Comparison of ENCODE assay signal across 8 mouse cellular contexts in genomic region chr11:29692111-29692682, GRCm38 (mm10). TPM values are rescaled to one million over a fixed set of nuclear protein-coding genes. Genes with fewer than 3 reads are reported as not detected.
DNase-seq lines count a peak whose midpoint lies in the region; ATAC-seq and TF ChIP-seq lines count a peak whose summit lies in the region.

No protein-coding gene starts in this region.

- no peaks in the 10 kb centered on the region for H3K4me1 ChIP-seq in brown adipose tissue, adult 24 weeks (ENCODE audit: control insufficient read depth, insufficient read depth, insufficient read length, low read length)
- peaks cover 8% of the 10 kb centered on the region for H3K4me1 ChIP-seq in intestine, embryonic 14.5 days (replicated peaks; ENCODE audit: control insufficient read depth, insufficient read depth, low read length)
- no peaks in the 10 kb centered on the region; the same call in 1 of the 2 replicates for H3K4me1 ChIP-seq in lung, adult 2 months (ENCODE audit: control insufficient read depth, insufficient read depth, low read length)

- peak; percentile 8; the same call in 1 of the 2 replicates for TF ChIP-seq CTCF in lung, adult 2 months (IDR thresholded peaks at IDR 0.05; ENCODE audit: insufficient read depth, low read length)

- H3K9me3 ChIP-seq in intestine, embryonic 14.5 days (ENCODE audit: control insufficient read depth, low read length), result no peaks in the 10 kb centered on the region

- TF ChIP-seq POLR2A in lung, adult 2 months (IDR thresholded peaks at IDR 0.05; ENCODE audit: borderline replicate concordance, extremely low read depth, low read depth, low read length), result no peak

- H3K36me3 ChIP-seq in intestine, embryonic 14.5 days (ENCODE audit: control insufficient read depth, insufficient read depth, low read length), result peaks cover 6% of the 10 kb centered on the region; the same call in 1 of the 2 replicates

- H3K27ac ChIP-seq in brown adipose tissue, adult 24 weeks (replicated peaks; ENCODE audit: low read depth, low read length), result 0 out of 2 replicates have a peak overlapping the region, but pooled peaks have one; percentile 38
- peak overlapping the region; percentile 59; the same call in 1 of the 2 replicates for H3K27ac ChIP-seq in intestine, embryonic 14.5 days (ENCODE audit: low read depth)

- DNase-seq in right cerebral cortex, postnatal 25 days, result peak; percentile 21
- DNase-seq in right cerebral cortex, postnatal 4 days, result no peak
- DNase-seq in gastrocnemius, postnatal 14 days, result peak; percentile 8
- peak; percentile 57 for DNase-seq in intestine, embryonic 14.5 days (ENCODE audit: low spot score)
- peak; percentile 23 for DNase-seq in lung, adult 2 months
- peak; percentile 8 for DNase-seq in ovary, postnatal 36 days (ENCODE audit: low spot score)
- no peak for DNase-seq in spleen, postnatal 4 days (ENCODE audit: low spot score in 2 of 2)

- intact Hi-C loops in gastrocnemius, postnatal 14 days (cut with DNase I; ENCODE audit: low total_unique reads), result no loop called here

- no peaks in the 10 kb centered on the region for H3K27me3 ChIP-seq in intestine, embryonic 14.5 days (replicated peaks; ENCODE audit: control insufficient read depth, insufficient read depth, low read length)

- no peak overlapping the region for H3K9ac ChIP-seq in intestine, embryonic 14.5 days (ENCODE audit: low read length)

- H3K4me2 ChIP-seq in intestine, embryonic 14.5 days (ENCODE audit: low read length), result peak overlapping the region; percentile 43

- peak overlapping the region; percentile 34; the same call in 1 of the 2 replicates for H3K4me3 ChIP-seq in brown adipose tissue, adult 24 weeks (ENCODE audit: insufficient read depth, low read depth, low read length)
- peak overlapping the region; percentile 92; the same call in 1 of the 2 replicates for H3K4me3 ChIP-seq in intestine, embryonic 14.5 days (ENCODE audit: low read depth, low read length)
- no peak overlapping the region for H3K4me3 ChIP-seq in lung, adult 2 months (replicated peaks; ENCODE audit: extremely low read depth, low read depth, low read length)

- WGBS in intestine, embryonic 14.5 days, result 12% methylated on average over 12 of the region's 12 CpGs
- WGBS in lung, adult 2 months, result 7% methylated on average over 12 of the region's 12 CpGs

- ATAC-seq in intestine, embryonic 14.5 days (replicated peaks; ENCODE audit: low FRiP score, low TSS enrichment, low read depth), result no peak

RNA-seq across cellular contexts. Expression of gene Rtn4, which starts 0.6 kb away (rescaled TPM):
- polyA plus RNA-seq in brown adipose tissue, adult 24 weeks (2012; ENCODE audit: insufficient read depth, insufficient read length, missing spikeins), result 656 and 986 TPM in 2 replicates
- total RNA-seq in gastrocnemius, postnatal 14 days (2021), result 100 to 1,000 TPM; 923 to 949 TPM
- polyA plus RNA-seq in intestine, embryonic 14.5 days (2014; fragmentation: Nextera tagmentation; extraction: Ambion mirVana), result 49.6 and 54.6 TPM in 2 replicates
- polyA plus RNA-seq in lung, adult 2 months (2012; rRNA removed), result 108 and 133 TPM in 2 replicates

Comparison
In these comparisons a context has a peak if more than half of its experiments do, and no peak if none do; other contexts are left out.
1. DNase-seq: peak in right cerebral cortex, postnatal 25 days (single experiment), gastrocnemius, postnatal 14 days (single experiment), intestine, embryonic 14.5 days (single experiment), lung, adult 2 months (single experiment) and ovary, postnatal 36 days (single experiment); none in right cerebral cortex, postnatal 4 days (single experiment) and spleen, postnatal 4 days (0 of 2).